Mouse (Mus musculus): Measurements from ENCODE around the gene Gga3. TPM values are rescaled to one million over a fixed set of nuclear protein-coding genes. Genes with fewer than 3 reads are reported as not detected.

Gga3 gene
- polyA plus RNA-seq, 1 experiment from 2014 or later, result 17.9 TPM

DNA sequence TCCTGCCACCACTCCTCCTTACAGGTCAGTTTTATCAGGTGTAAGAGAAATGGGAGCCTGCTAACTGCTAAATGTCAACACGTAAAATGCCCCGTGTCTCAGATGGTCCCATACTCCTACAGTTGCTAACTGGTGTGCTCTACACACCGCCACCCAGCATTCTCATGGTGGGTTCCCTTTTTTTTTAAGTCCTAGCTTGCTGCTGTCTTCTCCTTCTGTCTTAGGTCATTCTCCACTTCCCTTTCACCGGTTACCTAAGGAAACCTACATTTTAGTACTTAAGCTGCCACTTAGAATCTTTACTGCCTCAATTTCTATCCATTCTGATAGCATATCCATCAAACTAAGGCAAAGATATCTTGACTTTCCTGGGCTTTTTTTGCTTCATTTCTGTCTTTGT, 2.7 kb downstream of the Gga3 start:
- peaks cover 32% of the 10 kb centered on the region for H3K36me3 ChIP-seq (ENCODE audit: control insufficient read depth, insufficient read depth, low read length)
- H3K4me3 ChIP-seq (ENCODE audit: low read depth, low read length), result no peak overlapping the region
- no peaks in the 10 kb centered on the region for H3K27me3 ChIP-seq (replicated peaks; ENCODE audit: control insufficient read depth, insufficient read depth, low read length)
- peaks cover 17% of the 10 kb centered on the region for H3K4me1 ChIP-seq (ENCODE audit: control insufficient read depth, insufficient read depth, low read length)
- no peak overlapping the region for H3K27ac ChIP-seq (replicated peaks; ENCODE audit: low read depth, low read length)
- DNase-seq (ENCODE audit: low spot score), result no peak
- no peak overlapping the region for H3K4me2 ChIP-seq (ENCODE audit: low read depth, low read length)
- no peak overlapping the region for H3K9ac ChIP-seq (ENCODE audit: low read depth, low read length)
- ATAC-seq (ENCODE audit: low read depth), result no peak
- 93% methylated on average over 4 of the region's 4 CpGs for WGBS
- H3K9me3 ChIP-seq (ENCODE audit: control insufficient read depth, low read length), result no peaks in the 10 kb centered on the region

DNA sequence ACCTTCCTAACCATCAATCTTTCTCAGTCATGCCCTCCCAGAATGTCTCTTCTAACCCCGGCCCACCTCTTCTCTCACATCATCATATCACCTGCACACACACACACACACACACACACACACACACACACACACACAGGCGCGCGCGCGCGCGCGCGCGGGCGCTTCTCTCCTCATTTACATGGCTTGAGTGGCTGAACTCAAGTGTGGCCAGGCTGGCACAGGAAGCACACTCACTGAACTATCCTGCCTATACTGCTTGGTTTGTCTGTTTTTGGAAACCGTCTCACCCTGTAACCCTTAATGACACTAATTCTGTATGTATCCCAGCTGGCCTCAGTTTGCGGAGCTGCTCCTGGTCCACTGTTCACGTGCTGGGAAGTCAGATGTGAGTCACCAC, 3.1 kb downstream of the Gga3 start:
- H3K9ac ChIP-seq (ENCODE audit: low read depth, low read length), result no peak overlapping the region
- H3K4me1 ChIP-seq (ENCODE audit: control insufficient read depth, insufficient read depth, low read length), result peaks cover 17% of the 10 kb centered on the region
- no peaks in the 10 kb centered on the region for H3K9me3 ChIP-seq (ENCODE audit: control insufficient read depth, low read length)
- no peak overlapping the region for H3K4me3 ChIP-seq (ENCODE audit: low read depth, low read length)
- WGBS, result 98% methylated on average over 15 of the region's 15 CpGs
- DNase-seq (ENCODE audit: low spot score), result no peak
- ATAC-seq (ENCODE audit: low read depth), result no peak
- no peak overlapping the region for H3K4me2 ChIP-seq (ENCODE audit: low read depth, low read length)
- no peak overlapping the region for H3K27ac ChIP-seq (replicated peaks; ENCODE audit: low read depth, low read length)
- H3K36me3 ChIP-seq (ENCODE audit: control insufficient read depth, insufficient read depth, low read length), result peaks cover 32% of the 10 kb centered on the region
- no peaks in the 10 kb centered on the region for H3K27me3 ChIP-seq (replicated peaks; ENCODE audit: control insufficient read depth, insufficient read depth, low read length)

DNA sequence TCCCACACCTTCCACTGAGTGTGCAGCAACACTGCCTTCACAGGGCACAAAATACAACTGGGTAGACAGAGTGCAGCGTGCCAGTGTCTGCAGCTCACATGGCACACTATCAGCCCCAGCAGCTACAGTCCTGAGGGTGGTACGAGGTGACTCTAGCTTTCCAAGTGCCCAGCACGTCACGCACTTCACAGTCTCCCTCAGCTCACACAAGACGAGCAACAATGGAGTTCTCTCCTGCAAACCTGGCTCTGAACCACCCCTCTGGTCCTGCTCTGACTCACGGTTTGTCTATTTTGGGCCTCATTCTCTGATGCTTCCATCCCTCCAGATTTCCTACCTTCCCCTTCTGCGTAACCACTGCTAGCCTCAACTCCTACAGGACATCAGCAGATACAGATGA, 4.1 kb downstream of the Gga3 start:
- ATAC-seq (ENCODE audit: low read depth) (no peak), DNase-seq (ENCODE audit: low spot score) (no peak)
- Histone ChIP-seq H3K4me3 (ENCODE audit: low read depth, low read length) (no peak overlapping the region), H3K9me3 (ENCODE audit: control insufficient read depth, low read length) (no peaks in the 10 kb centered on the region), H3K36me3 (ENCODE audit: control insufficient read depth, insufficient read depth, low read length) (peaks cover 32% of the 10 kb centered on the region), H3K9ac (ENCODE audit: low read depth, low read length) (no peak overlapping the region), H3K4me2 (ENCODE audit: low read depth, low read length) (no peak overlapping the region), H3K27ac (replicated peaks; ENCODE audit: low read depth, low read length) (no peak overlapping the region), H3K27me3 (replicated peaks; ENCODE audit: control insufficient read depth, insufficient read depth, low read length) (no peaks in the 10 kb centered on the region), H3K4me1 (ENCODE audit: control insufficient read depth, insufficient read depth, low read length) (peaks cover 11% of the 10 kb centered on the region)
- whole genome bisulfite sequencing, result 96% methylated on average over 7 of the region's 7 CpGs

GRCm38 (mm10) chr11:115598309-115598708, 5.5 kb downstream of the Gga3 start:
- Histone ChIP-seq H3K27ac (replicated peaks; ENCODE audit: low read depth, low read length) (no peak overlapping the region), H3K36me3 (ENCODE audit: control insufficient read depth, insufficient read depth, low read length) (peaks cover 46% of the 10 kb centered on the region), H3K27me3 (replicated peaks; ENCODE audit: control insufficient read depth, insufficient read depth, low read length) (no peaks in the 10 kb centered on the region), H3K4me2 (ENCODE audit: low read depth, low read length) (no peak overlapping the region), H3K4me1 (ENCODE audit: control insufficient read depth, insufficient read depth, low read length) (peaks cover 10% of the 10 kb centered on the region), H3K9me3 (ENCODE audit: control insufficient read depth, low read length) (no peaks in the 10 kb centered on the region), H3K4me3 (ENCODE audit: low read depth, low read length) (no peak overlapping the region), H3K9ac (ENCODE audit: low read depth, low read length) (no peak overlapping the region)
- no peak for DNase-seq (ENCODE audit: low spot score)
- WGBS, result 93% methylated on average over 4 of the region's 4 CpGs
- no peak for ATAC-seq (ENCODE audit: low read depth)

GRCm38 (mm10) chr11:115595209-115595608, 8.6 kb downstream of the Gga3 start:
- Histone ChIP-seq H3K9me3 (ENCODE audit: control insufficient read depth, low read length) (no peaks in the 10 kb centered on the region), H3K27ac (replicated peaks; ENCODE audit: low read depth, low read length) (no peak overlapping the region), H3K4me3 (ENCODE audit: low read depth, low read length) (no peak overlapping the region), H3K4me2 (ENCODE audit: low read depth, low read length) (no peak overlapping the region), H3K9ac (ENCODE audit: low read depth, low read length) (no peak overlapping the region), H3K4me1 (ENCODE audit: control insufficient read depth, insufficient read depth, low read length) (no peaks in the 10 kb centered on the region), H3K27me3 (replicated peaks; ENCODE audit: control insufficient read depth, insufficient read depth, low read length) (no peaks in the 10 kb centered on the region), H3K36me3 (ENCODE audit: control insufficient read depth, insufficient read depth, low read length) (peaks cover 76% of the 10 kb centered on the region)
- ATAC-seq (ENCODE audit: low read depth) (no peak), DNase-seq (ENCODE audit: low spot score) (no peak)
- WGBS, result 97% methylated on average over 3 of the region's 3 CpGs

- no peak overlapping the region for H3K27ac ChIP-seq (replicated peaks; ENCODE audit: low read depth, low read length)
- no peak for ATAC-seq (ENCODE audit: low read depth)
Observed at GRCm38 (mm10) chr11:115590526-115591075, 13.2 kb downstream of the Gga3 start.

GRCm38 (mm10) chr11:115587984-115588383, 15.9 kb downstream of the Gga3 start:
- Histone ChIP-seq H3K27me3 (replicated peaks; ENCODE audit: control insufficient read depth, insufficient read depth, low read length) (no peaks in the 10 kb centered on the region), H3K4me3 (ENCODE audit: low read depth, low read length) (no peak overlapping the region), H3K9me3 (ENCODE audit: control insufficient read depth, low read length) (no peaks in the 10 kb centered on the region), H3K36me3 (ENCODE audit: control insufficient read depth, insufficient read depth, low read length) (peaks cover 96% of the 10 kb centered on the region), H3K27ac (replicated peaks; ENCODE audit: low read depth, low read length) (no peak overlapping the region), H3K4me2 (ENCODE audit: low read depth, low read length) (no peak overlapping the region), H3K4me1 (ENCODE audit: control insufficient read depth, insufficient read depth, low read length) (no peaks in the 10 kb centered on the region), H3K9ac (ENCODE audit: low read depth, low read length) (no peak overlapping the region)
- ATAC-seq (ENCODE audit: low read depth) (no peak), DNase-seq (ENCODE audit: low spot score) (no peak)
- WGBS, result 85% methylated on average over 9 of the region's 9 CpGs

More at GRCm38 (mm10) chr11:115590526-115591075, 13.2 kb downstream of the Gga3 start:
- no peak for DNase-seq (ENCODE audit: low spot score)
- Histone ChIP-seq H3K9ac (ENCODE audit: low read depth, low read length) (no peak overlapping the region), H3K4me1 (ENCODE audit: control insufficient read depth, insufficient read depth, low read length) (no peaks in the 10 kb centered on the region), H3K4me2 (ENCODE audit: low read depth, low read length) (no peak overlapping the region), H3K36me3 (ENCODE audit: control insufficient read depth, insufficient read depth, low read length) (peaks cover 94% of the 10 kb centered on the region), H3K9me3 (ENCODE audit: control insufficient read depth, low read length) (no peaks in the 10 kb centered on the region), H3K4me3 (ENCODE audit: low read depth, low read length) (no peak overlapping the region), H3K27me3 (replicated peaks; ENCODE audit: control insufficient read depth, insufficient read depth, low read length) (no peaks in the 10 kb centered on the region)
- WGBS, result 84% methylated on average over 2 of the region's 2 CpGs

DNA sequence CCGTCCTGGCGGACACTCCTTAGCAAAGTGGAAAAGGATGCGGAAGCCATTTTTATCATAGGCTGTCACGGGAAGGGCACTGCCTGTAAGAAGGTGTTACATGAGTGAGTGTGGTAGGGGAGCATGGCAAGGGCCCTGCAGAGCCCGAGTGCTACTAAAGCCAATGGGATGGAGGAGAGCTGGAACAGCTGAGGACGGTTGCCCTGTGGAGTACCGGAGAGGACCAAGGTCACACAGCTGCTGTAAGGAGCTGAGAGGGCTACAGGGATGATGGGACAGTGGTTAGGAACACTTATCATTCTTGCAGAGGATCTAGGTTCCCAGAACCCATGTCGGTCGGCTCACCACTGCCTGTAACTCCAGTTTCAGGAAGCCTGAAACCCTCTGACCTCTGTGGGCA, 17.4 kb downstream of the Gga3 start:
- DNase-seq (ENCODE audit: low spot score) (no peak), ATAC-seq (ENCODE audit: low read depth) (no peak)
- H3K9ac ChIP-seq (ENCODE audit: low read depth, low read length), result no peak overlapping the region
- no peaks in the 10 kb centered on the region for H3K27me3 ChIP-seq (replicated peaks; ENCODE audit: control insufficient read depth, insufficient read depth, low read length)
- no peak overlapping the region for H3K4me2 ChIP-seq (ENCODE audit: low read depth, low read length)
- H3K9me3 ChIP-seq (ENCODE audit: control insufficient read depth, low read length), result no peaks in the 10 kb centered on the region
- no peak overlapping the region for H3K27ac ChIP-seq (replicated peaks; ENCODE audit: low read depth, low read length)
- peaks cover 96% of the 10 kb centered on the region for H3K36me3 ChIP-seq (ENCODE audit: control insufficient read depth, insufficient read depth, low read length)
- H3K4me1 ChIP-seq (ENCODE audit: control insufficient read depth, insufficient read depth, low read length), result no peaks in the 10 kb centered on the region
- no peak overlapping the region for H3K4me3 ChIP-seq (ENCODE audit: low read depth, low read length)
- 88% methylated on average over 9 of the region's 9 CpGs for WGBS

GRCm38 (mm10) chr11:115585573-115586100, 18.2 kb downstream of the Gga3 start:
- Histone ChIP-seq H3K27ac (replicated peaks; ENCODE audit: low read depth, low read length) (no peak overlapping the region), H3K4me1 (ENCODE audit: control insufficient read depth, insufficient read depth, low read length) (no peaks in the 10 kb centered on the region), H3K9ac (ENCODE audit: low read depth, low read length) (no peak overlapping the region), H3K4me3 (ENCODE audit: low read depth, low read length) (no peak overlapping the region), H3K4me2 (ENCODE audit: low read depth, low read length) (no peak overlapping the region), H3K9me3 (ENCODE audit: control insufficient read depth, low read length) (no peaks in the 10 kb centered on the region), H3K27me3 (replicated peaks; ENCODE audit: control insufficient read depth, insufficient read depth, low read length) (no peaks in the 10 kb centered on the region), H3K36me3 (ENCODE audit: control insufficient read depth, insufficient read depth, low read length) (peaks cover 94% of the 10 kb centered on the region)
- WGBS, result 85% methylated on average over 7 of the region's 7 CpGs
- no peak for DNase-seq (ENCODE audit: low spot score)
- no peak for ATAC-seq (ENCODE audit: low read depth)

Measured in embryonic facial prominence, embryonic 14.5 days (tissue).